In genomic region chr2:160733131-160733531, GRCm38 (mm10) we compare ENCODE assay signal across 8 mouse cellular contexts. TPM values are rescaled to one million over a fixed set of nuclear protein-coding genes. Genes with fewer than 3 reads are reported as not detected.
A peak's percentile ranks its signal among the peaks of the same experiment; 100 is the strongest.
DNase-seq lines count a peak whose midpoint lies in the region; ATAC-seq and TF ChIP-seq lines count a peak whose summit lies in the region.

No protein-coding gene starts in this region.

- H3K4me2 ChIP-seq in limb, embryonic 13.5 days (replicated peaks), result peak overlapping the region; percentile 76
- H3K4me2 ChIP-seq in stomach, embryonic 14.5 days (replicated peaks; ENCODE audit: low read depth, low read length), result peak overlapping the region; percentile 89

- no peak for ATAC-seq in limb, embryonic 13.5 days (ENCODE audit: low FRiP score, low read depth)
- ATAC-seq in stomach, embryonic 14.5 days (ENCODE audit: insufficient number of reproducible peaks, insufficient read depth, low FRiP score, low read depth), result no peak
- no peak for ATAC-seq in monocyte, adult 5-6 weeks (replicated peaks; ENCODE audit: insufficient number of reproducible peaks, low FRiP score, low TSS enrichment, poor library complexity, severe bottlenecking)

- H3K27me3 ChIP-seq in limb, embryonic 13.5 days, result no peaks in the 10 kb centered on the region
- H3K27me3 ChIP-seq in stomach, embryonic 14.5 days (ENCODE audit: control insufficient read depth, insufficient read depth, low read length), result no peaks in the 10 kb centered on the region

- intact Hi-C loops in left cerebral cortex, adult 2 months (cut with DNase I), result loop anchor here (5.0 kb wide), 1 partner anchor 139 kb away; the partner anchor contains the start of gene Zhx3
- intact Hi-C loops in left cerebral cortex, postnatal 36 days (cut with DNase I), result loop anchor here (5.0 kb wide), 1 partner anchor 139 kb away; the partner anchor contains the start of gene Zhx3

- peaks cover 3% of the 10 kb centered on the region for H3K4me1 ChIP-seq in embryonic fibroblast, embryonic 13.5 days (ENCODE audit: control insufficient read depth, insufficient read depth, low read length)
- H3K4me1 ChIP-seq in limb, embryonic 13.5 days, result peaks cover 65% of the 10 kb centered on the region
- H3K4me1 ChIP-seq in stomach, embryonic 14.5 days (ENCODE audit: control insufficient read depth, insufficient read depth, low read length), result peaks cover 34% of the 10 kb centered on the region; the same call in 1 of the 2 replicates

- H3K4me3 ChIP-seq in left cerebral cortex, adult 2 months, result peak overlapping the region; percentile 94
- H3K4me3 ChIP-seq in embryonic fibroblast, embryonic 13.5 days (ENCODE audit: insufficient read depth, low read length), result peak overlapping the region; percentile 77
- peak overlapping the region; percentile 73 for H3K4me3 ChIP-seq in limb, embryonic 13.5 days
- H3K4me3 ChIP-seq in stomach, embryonic 14.5 days (ENCODE audit: low read depth, low read length), result peak overlapping the region; percentile 89

- H3K9me3 ChIP-seq in limb, embryonic 13.5 days, result no peaks in the 10 kb centered on the region
- H3K9me3 ChIP-seq in stomach, embryonic 14.5 days (ENCODE audit: control insufficient read depth, low read depth, low read length), result no peaks in the 10 kb centered on the region

- TF ChIP-seq POLR2A in embryonic fibroblast, embryonic 13.5 days (IDR thresholded peaks at IDR 0.05; ENCODE audit: low read depth, low read length), result no peak

- no peak for DNase-seq in left cerebral cortex, adult 2 months (ENCODE audit: extremely low spot score in 1 of 2, low spot score in 2 of 2)
- no peak for DNase-seq in left cerebral cortex, postnatal 36 days (ENCODE audit: low spot score in 2 of 2)
- DNase-seq in urinary bladder, adult 2 months (ENCODE audit: low spot score), result no peak
- DNase-seq in adrenal gland, postnatal 25 days, result no peak

- WGBS in limb, embryonic 13.5 days, result 28% methylated on average over 7 of the region's 7 CpGs
- 24% methylated on average over 7 of the region's 7 CpGs for WGBS in stomach, embryonic 14.5 days

- H3K9ac ChIP-seq in limb, embryonic 13.5 days, result peak overlapping the region; percentile 99
- peak overlapping the region; percentile 98 for H3K9ac ChIP-seq in stomach, embryonic 14.5 days (replicated peaks; ENCODE audit: low read depth, low read length)

- peak overlapping the region; percentile 0; the same call in 1 of the 2 replicates for H3K27ac ChIP-seq in left cerebral cortex, adult 2 months
- H3K27ac ChIP-seq in embryonic fibroblast, embryonic 13.5 days (ENCODE audit: insufficient read depth, low read length), result no peak overlapping the region
- no peak overlapping the region for H3K27ac ChIP-seq in limb, embryonic 13.5 days
- no peak overlapping the region for H3K27ac ChIP-seq in stomach, embryonic 14.5 days (ENCODE audit: low read length)

- peaks cover 46% of the 10 kb centered on the region for H3K36me3 ChIP-seq in limb, embryonic 13.5 days
- peaks cover 11% of the 10 kb centered on the region; the same call in 1 of the 2 replicates for H3K36me3 ChIP-seq in stomach, embryonic 14.5 days (ENCODE audit: control insufficient read depth, insufficient read depth, low read length)

- TF ChIP-seq CTCF in left cerebral cortex, adult 2 months (IDR thresholded peaks at IDR 0.05), result no peak
- TF ChIP-seq CTCF in embryonic fibroblast, embryonic 13.5 days (IDR thresholded peaks at IDR 0.05; ENCODE audit: borderline replicate concordance, insufficient read depth, low read length), result no peak

RNA-seq across cellular contexts. Expression of gene Plcg1, which starts 2.0 kb away (rescaled TPM):
- total RNA-seq in left cerebral cortex, adult 2 months (2021), result 100 to 1,000 TPM; 117 to 123 TPM
- 100 to 1,000 TPM; 102 to 125 TPM for total RNA-seq in left cerebral cortex, postnatal 36 days (2021)
- 55.6 and 59.7 TPM in 2 replicates for polyA plus RNA-seq in embryonic fibroblast, embryonic 13.5 days (2011; ENCODE audit: insufficient read length, low read depth, missing spikeins)
- 72.3 and 75.7 TPM in 2 replicates for polyA plus RNA-seq in limb, embryonic 13.5 days (2015; fragmentation: Nextera tagmentation; extraction: Ambion mirVana)
- 45.9 and 48.9 TPM in 2 replicates for polyA plus RNA-seq in stomach, embryonic 14.5 days (2014; fragmentation: Nextera tagmentation; extraction: Ambion mirVana)
- total RNA-seq in monocyte, adult 5-6 weeks (2017), result 7.9 to 14.9 TPM (median 14.5 TPM) in 3 replicates
- 56.5 TPM in 2 replicates for polyA plus RNA-seq in urinary bladder, adult 2 months (2012; rRNA removed)
- 63.3 and 90.9 TPM in 2 replicates for total RNA-seq in adrenal gland, postnatal 25 days (2021)
